Mouse (Mus musculus) embryo, embryonic 10.5 days (tissue): Measurements from ENCODE around the gene Oxld1.
"Not testable (repeated sequence)": the region's sequence is repeated elsewhere in the genome, so short reads cannot be mapped to it uniquely, and the experiment has no call there.

ENCODE experiments used
- DNase-seq: peaks from one replicate; pipeline ENCODE4 v3.0.0-alpha.2; 2015; ENCODE audit warnings: low spot score

Gene Oxld1

GRCm38 (mm10) chr11:120423569-120424295 lies 34.1 kb downstream of the Oxld1 start:
- DNase-seq, result peak; percentile 83

- no peak for DNase-seq
Observed at GRCm38 (mm10) chr11:120422651-120423568, 35.0 kb downstream of the Oxld1 start.

- no peak for DNase-seq
Observed at GRCm38 (mm10) chr11:120418592-120418991, 39.3 kb downstream of the Oxld1 start.

- no peak for DNase-seq
Observed at GRCm38 (mm10) chr11:120417852-120418251, 40.0 kb downstream of the Oxld1 start.

GRCm38 (mm10) chr11:120413621-120414020 lies 44.2 kb downstream of the Oxld1 start:
- not testable (repeated sequence) for DNase-seq
